25 mouse cellular contexts compared by ENCODE assay signal in the genomic region with DNA sequence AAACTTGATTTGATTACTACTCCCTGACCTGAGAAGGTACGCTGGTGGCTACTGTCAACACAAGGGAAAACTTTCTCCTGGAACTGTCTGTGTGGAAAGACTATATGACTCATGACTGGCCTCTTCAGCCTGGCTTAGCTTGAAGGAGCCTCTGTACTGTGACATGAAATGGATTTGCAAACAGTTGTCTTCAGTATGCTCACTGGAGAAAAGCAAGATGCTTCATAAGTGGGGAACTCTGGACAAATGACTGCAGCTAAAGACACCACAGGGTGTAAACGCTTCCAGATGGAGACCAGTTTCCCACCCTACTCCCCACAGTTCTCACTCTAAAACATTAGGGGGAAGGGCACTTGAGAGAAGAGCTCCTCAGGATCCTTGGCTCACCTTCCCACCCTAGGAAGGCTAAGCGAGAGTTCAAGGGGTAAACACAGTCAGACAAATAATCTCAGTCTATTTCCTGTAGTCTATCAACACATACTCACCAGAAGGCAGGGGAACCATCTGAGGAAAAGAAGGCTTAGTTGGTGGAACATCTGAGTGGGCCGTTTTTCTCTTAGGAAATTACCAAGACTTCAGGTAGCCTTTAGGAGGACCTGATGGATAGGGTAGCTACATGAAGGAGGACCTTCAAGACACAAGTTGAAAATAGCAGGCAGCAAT. TPM values are rescaled to one million over a fixed set of nuclear protein-coding genes. Genes with fewer than 3 reads are reported as not detected.
A peak's percentile ranks its signal among the peaks of the same experiment; 100 is the strongest.
DNase-seq lines count a peak whose midpoint lies in the region; TF ChIP-seq lines count a peak whose summit lies in the region.
"Had no signal": no experiment of that assay in that cellular context is flagged by ENCODE, and none has a peak within 500 bp of the region (broad histone marks: within the 10 kb centered on the region; RNA-seq: fewer than 3 reads in every experiment).

No protein-coding gene starts in this region.

- H3K27ac ChIP-seq in kidney, adult 2 months (ENCODE audit: insufficient read depth, low read depth, low read length) = peak overlapping the region; percentile 14; the same call in 1 of the 2 replicates
- H3K27ac ChIP-seq in brown adipose tissue, adult 24 weeks (replicated peaks; ENCODE audit: low read depth, low read length) = peak overlapping the region; percentile 89
- H3K27ac ChIP-seq in small intestine, adult 2 months (ENCODE audit: insufficient read depth, low read depth, low read length) = peak overlapping the region; percentile 92
- H3K27ac ChIP-seq: embryonic facial prominence, embryonic 10.5 days; hindbrain, embryonic 14.5 days; intestine, embryonic 15.5 days; limb, embryonic 15.5 days; liver, embryonic 15.5 days had no signal

- H3K4me3 ChIP-seq in kidney, adult 2 months (ENCODE audit: insufficient read depth, low read depth, low read length) = no peak overlapping the region
- H3K4me3 ChIP-seq in brown adipose tissue, adult 24 weeks (ENCODE audit: insufficient read depth, low read depth, low read length) = no peak overlapping the region
- H3K4me3 ChIP-seq in small intestine, adult 2 months (ENCODE audit: low read depth, low read length) = no peak overlapping the region
- H3K4me3 ChIP-seq: embryonic facial prominence, embryonic 10.5 days; heart, embryonic 12.5 days; intestine, embryonic 15.5 days; left cerebral cortex, adult 2 months; limb, embryonic 15.5 days; liver, embryonic 15.5 days had no signal

- WGBS in kidney, adult 2 months = 81% methylated on average over 4 of the region's 4 CpGs
- WGBS in small intestine, adult 2 months = 68% methylated on average over 4 of the region's 4 CpGs

- no peak for TF ChIP-seq CTCF in kidney, adult 2 months (conservative IDR thresholded peaks at IDR 0.05; ENCODE audit: insufficient read depth, insufficient read length, low read depth, low read length)
- TF ChIP-seq CTCF in small intestine, adult 2 months (IDR thresholded peaks at IDR 0.05; ENCODE audit: extremely low read depth, insufficient read length, insufficient replicate concordance, low read depth, low read length) = no peak

- no peak for TF ChIP-seq POLR2A in kidney, adult 2 months (IDR thresholded peaks at IDR 0.05; ENCODE audit: low read depth, low read length)
- no peak for TF ChIP-seq POLR2A in small intestine, adult 2 months (IDR thresholded peaks at IDR 0.05; ENCODE audit: low read depth, low read length)

- DNase-seq in kidney, adult 2 months = no peak
- no peak for DNase-seq in kidney, adult 18-20 months
- DNase-seq in thymus, postnatal 0 days (ENCODE audit: low spot score) = peak; percentile 24
- no peak for DNase-seq in thymus, postnatal 36 days
- DNase-seq in testis, postnatal 14 days (ENCODE audit: low spot score) = no peak
- DNase-seq in layer of hippocampus, adult 9-10 months (ENCODE audit: low spot score) = no peak
- DNase-seq: adrenal gland, postnatal 36 days; cerebellum, adult 11 months; cerebellum, adult 9-11 months; heart, postnatal 4 days; right cerebral cortex, postnatal 14 days had no signal

- H3K27me3 ChIP-seq in kidney, adult 2 months (replicated peaks; ENCODE audit: control insufficient read depth, insufficient read depth, low read length) = no peaks in the 10 kb centered on the region
- H3K27me3 ChIP-seq in small intestine, adult 2 months (ENCODE audit: control insufficient read depth, insufficient read depth, low read length) = no peaks in the 10 kb centered on the region
- H3K27me3 ChIP-seq: heart, embryonic 12.5 days; intestine, embryonic 15.5 days; limb, embryonic 15.5 days; liver, embryonic 15.5 days had no signal

- no peaks in the 10 kb centered on the region for H3K36me3 ChIP-seq in kidney, adult 2 months (ENCODE audit: control insufficient read depth, insufficient read depth, low read length)
- H3K36me3 ChIP-seq in small intestine, adult 2 months (ENCODE audit: control insufficient read depth, insufficient read depth, low read length) = no peaks in the 10 kb centered on the region
- H3K36me3 ChIP-seq: embryonic facial prominence, embryonic 10.5 days; heart, embryonic 12.5 days; intestine, embryonic 15.5 days; limb, embryonic 15.5 days; liver, embryonic 15.5 days had no signal

- peaks cover 11% of the 10 kb centered on the region; the same call in 1 of the 2 replicates for H3K4me1 ChIP-seq in kidney, adult 2 months (ENCODE audit: control insufficient read depth, insufficient read depth, low read length)
- peaks cover 36% of the 10 kb centered on the region for H3K4me1 ChIP-seq in brown adipose tissue, adult 24 weeks (ENCODE audit: control insufficient read depth, insufficient read depth, insufficient read length, low read length)
- peaks cover 13% of the 10 kb centered on the region for H3K4me1 ChIP-seq in small intestine, adult 2 months (ENCODE audit: control insufficient read depth, insufficient read depth, insufficient read length, low read length)

RNA-seq across cellular contexts. Expression of a gene that starts 18.9 kb away (rescaled TPM):
- not detected in 2 replicates for polyA plus RNA-seq in kidney, adult 2 months (2012; rRNA removed)
- polyA plus RNA-seq in thymus, postnatal 0 days (2015; fragmentation: Nextera tagmentation; extraction: Ambion mirVana) = not detected in 2 replicates
- not detected in 2 replicates for polyA plus RNA-seq in brown adipose tissue, adult 24 weeks (2012; ENCODE audit: insufficient read depth, insufficient read length, missing spikeins)
- not detected in 2 replicates for polyA plus RNA-seq in small intestine, adult 2 months (2012; rRNA removed)
- polyA plus RNA-seq: C2C12; embryonic facial prominence, embryonic 10.5 days; forebrain, embryonic 16.5 days; heart, embryonic 12.5 days; hindbrain, embryonic 14.5 days; intestine, embryonic 15.5 days; kidney, embryonic 14.5 days; limb, embryonic 15.5 days; liver, embryonic 15.5 days; midbrain, embryonic 11.5 days; stomach, embryonic 16.5 days had no signal

Comparison
In these comparisons a context has a peak if more than half of its experiments do, and no peak if none do; other contexts are left out.
1. H3K27ac ChIP-seq: peak in every context shown above with its lines; median percentile 92 in small intestine, adult 2 months; 89 in brown adipose tissue, adult 24 weeks; 14 in kidney, adult 2 months.